Mouse (Mus musculus) embryonic fibroblast, embryonic 13.5 days (primary cell): ENCODE data around the gene Pcnx3.

Experiments
- CTCF ChIP-seq: IDR thresholded peaks from 2 replicates; pipeline ENCODE4 v1.5.1; 2011; ENCODE audit warnings: mild to moderate bottlenecking, control low read depth, low read length, moderate library complexity, borderline replicate concordance; ENCODE audit not compliant: insufficient read depth
- POLR2A ChIP-seq: IDR thresholded peaks from 2 replicates; pipeline ENCODE4 v1.6.1; 2011; ENCODE audit warnings: low read depth, mild to moderate bottlenecking, control low read depth, low read length, moderate library complexity

GRCm38 (mm10) chr19:5693801-5694200 is 5.1 kb upstream of the Pcnx3 start:
- TF ChIP-seq CTCF (no peak), POLR2A (no peak)
